Mouse (Mus musculus) midbrain, postnatal 0 days (tissue): ENCODE data around the gene Zfp287. TPM values are rescaled to one million over a fixed set of nuclear protein-coding genes. Genes with fewer than 3 reads are reported as not detected.

ENCODE experiments used
- ATAC-seq: fragments of 200-750 bp; cut with Nextera tagmentation; 2 replicates; pipeline ENCODE4 v1.8.0; 2017; ENCODE audit warnings: moderate number of reproducible peaks, mild to moderate bottlenecking, moderate TSS enrichment, moderate library complexity; ENCODE audit not compliant: low FRiP score
- DNase-seq: peaks from one replicate; pipeline ENCODE4 v3.0.0-alpha.2; 2015; ENCODE audit warnings: low spot score
- H3K27ac ChIP-seq: fragments of 300-500 bp; sonication (generic); 2 replicates; pipeline ENCODE4 v1.5.1; 2014; ENCODE audit warnings: low read depth, mild to moderate bottlenecking, low read length, mixed read lengths
- H3K27me3 ChIP-seq: fragments of 300-500 bp; sonication (generic); 2 replicates; pipeline ENCODE4 v1.6.1; 2014; ENCODE audit warnings: low read length, control low read depth, mixed read lengths; ENCODE audit not compliant: insufficient read depth
- H3K36me3 ChIP-seq: fragments of 300-500 bp; sonication (generic); 2 replicates; pipeline ENCODE4 v1.6.1; 2014; ENCODE audit warnings: low read length, control low read depth, mixed read lengths; ENCODE audit not compliant: insufficient read depth
- H3K4me1 ChIP-seq: fragments of 300-500 bp; sonication (generic); 2 replicates; pipeline ENCODE4 v1.6.1; 2014; ENCODE audit warnings: mild to moderate bottlenecking, control low read depth, antibody characterized with exemption, low read length, mixed read lengths; ENCODE audit not compliant: insufficient read depth
- H3K4me2 ChIP-seq: fragments of 300-500 bp; sonication (generic); 2 replicates; pipeline ENCODE4 v1.6.1; 2014; ENCODE audit warnings: low read depth, mild to moderate bottlenecking, low read length, mixed read lengths; ENCODE audit not compliant: poor library complexity, severe bottlenecking
- H3K4me3 ChIP-seq: fragments of 300-500 bp; sonication (generic); 2 replicates; pipeline ENCODE4 v1.5.1; 2014; ENCODE audit warnings: low read depth, mild to moderate bottlenecking, low read length, moderate library complexity
- H3K9ac ChIP-seq: fragments of 300-500 bp; sonication (generic); replicated peaks from 2 replicates; pipeline ENCODE4 v1.6.1; 2014; ENCODE audit warnings: mild to moderate bottlenecking, low read length, moderate library complexity, mixed read lengths; ENCODE audit not compliant: poor library complexity, severe bottlenecking
- H3K9me3 ChIP-seq: fragments of 300-500 bp; sonication (generic); 2 replicates; pipeline ENCODE4 v1.6.1; 2016; ENCODE audit warnings: low read length, control low read depth
- CTCF ChIP-seq: IDR thresholded peaks from 2 replicates; pipeline ENCODE4 v1.5.1; 2016; ENCODE audit warnings: antibody characterized with exemption, mild to moderate bottlenecking
- WGBS: fragments of 180-500 bp; shearing (Covaris S2); extraction: QIAGEN DNeasy Blood & Tissue Kit; methylation state at CpG from one replicate; pipeline ENCODE4 v1.1.7; 2014; 5-methylcytosine and 5-hydroxymethylcytosine counted together
- polyA plus RNA-seq: library from polyadenylated mRNA; unstranded; fragments of >200 nt; fragmentation: Nextera tagmentation; extraction: Ambion mirVana; gene quantifications from 2 replicates; pipeline ENCODE4 v1.2.1, GENCODE M21; 2015
- total RNA-seq: library from RNA; depleted of rRNA; stranded (reverse); fragments of >200 nt; gene quantifications from 2 replicates; pipeline ENCODE4 v1.2.3, GENCODE M21; 2014

The Zfp287 gene
- total and polyA plus RNA-seq, 2 experiments from 2014 or later: 13.0 to 20.6 TPM

GRCm38 (mm10) chr11:62695126-62695525, 36.6 kb downstream of the Zfp287 start:
- Histone ChIP-seq H3K27ac (no peak overlapping the region), H3K4me2 (no peak overlapping the region), H3K27me3 (no peaks in the 10 kb centered on the region), H3K4me3 (no peak overlapping the region), H3K4me1 (no peaks in the 10 kb centered on the region), H3K9ac (no peak overlapping the region), H3K36me3 (no peaks in the 10 kb centered on the region; the same call in 1 of the 2 replicates), H3K9me3 (no peaks in the 10 kb centered on the region)
- no peak for DNase-seq
- TF ChIP-seq CTCF: peak; percentile 18; the same call in 1 of the 2 replicates
- WGBS: 93% methylated on average over 8 of the region's 8 CpGs
- no peak for ATAC-seq

- peak overlapping the region; percentile 63 for H3K27ac ChIP-seq
Observed at GRCm38 (mm10) chr11:62693299-62694184, 38.2 kb downstream of the Zfp287 start.

GRCm38 (mm10) chr11:62691592-62691991, 40.1 kb downstream of the Zfp287 start:
- ATAC-seq: no peak
- Histone ChIP-seq H3K4me3 (no peak overlapping the region), H3K9ac (no peak overlapping the region), H3K27ac (no peak overlapping the region), H3K9me3 (no peaks in the 10 kb centered on the region), H3K36me3 (no peaks in the 10 kb centered on the region), H3K4me2 (no peak overlapping the region), H3K27me3 (no peaks in the 10 kb centered on the region), H3K4me1 (no peaks in the 10 kb centered on the region)
- DNase-seq: no peak
- 90% methylated on average over 3 of the region's 3 CpGs for WGBS
- TF ChIP-seq CTCF: no peak

More at GRCm38 (mm10) chr11:62693299-62694184, 38.2 kb downstream of the Zfp287 start:
- DNase-seq: peak; percentile 92
- WGBS: 17% methylated on average over 9 of the region's 11 CpGs
- Histone ChIP-seq H3K4me2 (no peak overlapping the region), H3K4me1 (no peaks in the 10 kb centered on the region), H3K9ac (no peak overlapping the region), H3K27me3 (no peaks in the 10 kb centered on the region), H3K4me3 (no peak overlapping the region), H3K36me3 (no peaks in the 10 kb centered on the region; the same call in 1 of the 2 replicates), H3K9me3 (no peaks in the 10 kb centered on the region)
- peak; percentile 87 for TF ChIP-seq CTCF
- ATAC-seq: peak; percentile 71; the same call in 1 of the 2 replicates

GRCm38 (mm10) chr11:62679954-62680353, 51.8 kb downstream of the Zfp287 start:
- no peaks in the 10 kb centered on the region for H3K9me3 ChIP-seq
- no peaks in the 10 kb centered on the region for H3K27me3 ChIP-seq
- TF ChIP-seq CTCF: no peak
- H3K4me1 ChIP-seq: no peaks in the 10 kb centered on the region
- DNase-seq: no peak
- no peak overlapping the region for H3K9ac ChIP-seq
- no peak overlapping the region for H3K4me2 ChIP-seq
- 89% methylated on average over 4 of the region's 4 CpGs for WGBS
- no peaks in the 10 kb centered on the region for H3K36me3 ChIP-seq
- H3K27ac ChIP-seq: no peak overlapping the region
- no peak for ATAC-seq
- no peak overlapping the region for H3K4me3 ChIP-seq

- no peak for ATAC-seq
- no peak overlapping the region for H3K4me2 ChIP-seq
- H3K36me3 ChIP-seq: no peaks in the 10 kb centered on the region
- no peak overlapping the region for H3K4me3 ChIP-seq
- no peaks in the 10 kb centered on the region for H3K9me3 ChIP-seq
- 90% methylated on average over 7 of the region's 7 CpGs for WGBS
- no peaks in the 10 kb centered on the region for H3K4me1 ChIP-seq
- no peak overlapping the region for H3K9ac ChIP-seq
- no peak for TF ChIP-seq CTCF
- no peak overlapping the region for H3K27ac ChIP-seq
- DNase-seq: no peak
- H3K27me3 ChIP-seq: no peaks in the 10 kb centered on the region
Observed at GRCm38 (mm10) chr11:62678778-62679354, 52.8 kb downstream of the Zfp287 start.

GRCm38 (mm10) chr11:62676290-62676596, 55.5 kb downstream of the Zfp287 start:
- no peak overlapping the region for H3K4me2 ChIP-seq
- H3K27ac ChIP-seq: no peak overlapping the region
- 87% methylated on average over 4 of the region's 4 CpGs for WGBS
- DNase-seq (no peak), ATAC-seq (no peak)
- no peaks in the 10 kb centered on the region for H3K9me3 ChIP-seq
- H3K4me3 ChIP-seq: no peak overlapping the region
- no peak for TF ChIP-seq CTCF
- H3K4me1 ChIP-seq: no peaks in the 10 kb centered on the region
- H3K36me3 ChIP-seq: no peaks in the 10 kb centered on the region
- H3K27me3 ChIP-seq: no peaks in the 10 kb centered on the region
- H3K9ac ChIP-seq: no peak overlapping the region
